Mouse (Mus musculus): ENCODE results near the gene Chchd3. TPM values are rescaled to one million over a fixed set of nuclear protein-coding genes. Genes with fewer than 3 reads are reported as not detected.

Chchd3 gene
- total RNA-seq (2021): 100 to 1,000 TPM; 444 to 445 TPM

DNA sequence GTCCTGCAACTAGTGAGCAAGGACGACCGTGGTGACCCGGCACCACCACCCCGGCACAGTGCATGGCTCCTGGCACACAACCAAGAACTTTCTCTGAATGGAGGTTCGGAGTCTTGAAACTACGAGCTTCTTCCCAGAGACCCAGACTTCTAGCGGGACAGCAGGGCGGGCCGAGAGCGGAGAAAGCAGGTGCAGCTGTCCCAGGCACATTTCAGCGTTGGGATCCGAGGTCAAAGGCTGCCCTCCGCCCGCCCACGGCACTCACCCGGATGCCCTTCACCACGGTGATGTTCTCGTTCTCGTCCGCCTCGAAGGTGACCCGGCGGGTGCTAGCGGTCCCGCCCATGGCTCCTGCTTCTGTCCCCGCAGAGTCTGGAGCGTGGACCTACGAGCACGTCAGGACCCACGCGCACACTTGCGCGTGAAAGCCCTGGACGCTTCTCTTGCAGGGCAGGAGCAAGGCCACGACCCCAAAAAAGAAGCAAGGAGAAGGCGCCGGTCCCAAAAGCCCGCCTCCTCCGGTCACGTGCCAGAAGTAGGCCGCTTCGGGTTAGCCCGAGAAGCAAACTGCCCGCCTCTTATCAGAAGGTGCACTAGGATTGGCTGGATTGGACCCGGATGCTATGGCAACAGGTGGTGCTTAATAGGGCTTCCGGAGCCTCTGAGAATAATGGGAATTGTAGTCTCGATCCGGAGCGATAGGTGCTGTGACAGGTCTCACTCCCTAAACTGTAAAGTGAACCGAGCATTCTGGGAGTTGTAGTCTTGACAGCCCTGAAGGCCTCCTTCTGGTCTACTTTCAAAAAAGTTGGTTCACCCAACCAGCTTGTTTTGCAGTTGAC, at the start of gene Chchd3:
Chchd3 (minus strand) TSS at position 526 of the 842 bp plus-strand sequence.
- peak; percentile 99 for DNase-seq
- intact Hi-C loops (cut with DNase I): loop anchor here (5.0 kb wide), 2 partner anchors 78 to 133 kb away; no protein-coding TSS in a partner anchor

DNA sequence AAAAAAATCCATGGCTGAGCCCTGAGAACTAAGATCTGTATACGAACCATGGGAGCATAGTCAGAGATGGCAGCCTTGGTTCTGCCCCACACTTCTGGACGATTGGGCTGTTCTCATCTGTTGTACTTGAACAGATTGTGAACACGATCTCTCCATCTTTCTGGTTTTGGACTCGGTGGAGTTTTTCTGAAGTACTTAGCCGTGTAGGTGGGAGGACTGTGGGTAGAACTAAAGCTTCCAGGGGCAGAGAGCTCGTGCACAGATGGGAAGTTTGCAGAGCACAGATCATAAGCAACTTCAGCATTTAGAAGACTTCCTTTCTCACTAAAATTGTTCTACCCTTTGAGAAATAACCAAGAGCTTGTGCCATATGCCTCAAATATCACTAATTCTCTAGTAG, 44.6 kb upstream of the Chchd3 start:
- no peak for DNase-seq
- intact Hi-C loops (cut with DNase I): no loop called here

DNA sequence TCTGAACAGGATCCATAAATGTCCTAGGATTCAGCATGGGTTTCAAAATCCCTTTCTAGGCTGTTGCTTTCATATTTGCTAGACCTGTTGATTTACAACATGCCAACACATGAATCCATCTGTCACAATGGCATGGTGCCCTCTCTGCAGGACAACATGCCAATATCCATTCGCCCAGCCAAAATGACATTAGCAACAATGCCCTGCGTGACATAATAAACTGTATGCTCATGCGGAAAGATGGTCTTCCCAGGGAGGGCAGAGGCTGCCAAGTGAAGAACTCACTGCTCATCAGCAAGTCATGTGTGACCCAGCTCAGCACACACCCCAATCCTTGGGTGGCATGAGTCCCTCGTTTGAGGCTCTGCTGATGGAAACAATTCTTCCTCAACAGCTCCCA, 38.8 kb upstream of the Chchd3 start:
- intact Hi-C loops (cut with DNase I): no loop called here
- DNase-seq: no peak

DNA sequence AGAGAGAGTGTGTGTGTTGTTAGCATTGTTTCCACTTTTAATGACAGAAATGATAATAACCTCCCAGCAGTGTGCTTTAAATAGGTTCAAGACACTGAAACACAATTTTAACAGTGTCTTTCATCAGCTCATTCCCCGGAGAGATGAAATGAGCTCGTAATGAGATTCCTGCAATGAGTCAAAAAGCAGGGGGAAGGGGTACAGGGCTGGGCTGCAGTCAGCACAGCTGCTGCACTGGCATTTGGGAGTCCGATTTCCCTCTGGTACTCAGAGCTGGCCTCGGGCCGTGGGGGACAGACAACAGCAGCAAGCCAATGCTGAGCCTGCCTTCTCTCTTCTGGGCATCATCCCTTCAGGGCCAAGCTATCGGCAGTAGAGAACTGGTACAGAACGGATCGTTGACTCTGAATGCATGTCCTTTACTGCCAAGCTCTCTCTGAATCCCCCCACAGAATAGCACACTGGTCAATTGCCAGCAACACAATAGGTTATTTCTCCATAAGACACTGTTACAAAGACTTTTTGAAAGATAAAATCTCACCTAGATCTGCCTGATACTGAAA, 34.7 kb upstream of the Chchd3 start:
- DNase-seq: no peak
- intact Hi-C loops (cut with DNase I): no loop called here

DNA sequence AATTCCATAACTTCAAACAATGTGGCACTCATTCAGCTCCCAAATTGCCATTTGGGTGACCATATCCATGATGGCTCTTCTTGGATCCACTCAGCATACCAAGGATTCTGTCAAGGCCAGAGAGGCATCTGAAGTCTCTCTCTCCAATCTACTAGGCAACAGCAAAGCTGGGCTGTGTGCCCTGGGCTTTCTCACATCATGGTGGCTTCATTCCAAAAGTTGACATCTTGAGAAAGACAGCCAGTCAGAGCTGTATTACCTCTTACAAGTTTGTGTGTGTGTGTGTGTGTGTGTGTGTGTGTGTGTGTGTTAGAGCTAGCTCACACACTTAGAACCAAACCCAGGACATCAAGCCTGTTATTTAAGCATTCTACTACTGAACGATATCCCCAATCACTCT, 20.1 kb upstream of the Chchd3 start:
- intact Hi-C loops (cut with DNase I): no loop called here
- DNase-seq: no peak

DNA sequence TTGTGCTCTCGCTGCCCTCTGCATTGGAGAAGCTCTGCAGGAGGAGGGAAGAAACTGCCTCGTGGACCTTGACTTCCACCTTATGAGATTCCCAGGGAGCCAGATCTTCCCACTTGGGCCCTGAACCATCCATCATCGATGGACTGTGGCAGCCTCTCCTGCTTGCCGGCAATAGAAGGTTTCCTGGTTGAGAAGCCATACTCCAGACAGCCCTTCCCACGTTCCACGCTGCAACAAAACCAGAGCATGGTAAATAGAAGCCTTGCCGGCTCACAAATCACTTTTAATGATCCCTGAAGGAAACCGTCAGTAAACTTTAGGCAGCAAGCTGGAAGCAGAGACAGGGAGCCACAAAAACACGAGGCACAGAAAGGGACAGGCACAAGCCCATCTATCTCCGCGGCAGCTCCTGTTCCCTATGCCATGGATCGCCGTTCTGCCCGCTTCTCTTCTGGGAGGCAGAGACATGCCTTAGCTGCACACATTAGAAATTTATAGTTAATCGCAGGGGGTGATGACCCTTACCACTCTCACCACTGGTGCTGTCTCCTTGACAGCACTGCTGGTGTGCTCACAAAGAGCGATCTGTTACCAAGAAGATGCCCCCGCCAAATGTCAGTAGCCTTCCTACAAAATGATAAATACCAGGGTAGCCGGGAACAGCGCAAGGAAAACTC, 18.3 kb upstream of the Chchd3 start:
- intact Hi-C loops (cut with DNase I): no loop called here
- no peak for DNase-seq

DNA sequence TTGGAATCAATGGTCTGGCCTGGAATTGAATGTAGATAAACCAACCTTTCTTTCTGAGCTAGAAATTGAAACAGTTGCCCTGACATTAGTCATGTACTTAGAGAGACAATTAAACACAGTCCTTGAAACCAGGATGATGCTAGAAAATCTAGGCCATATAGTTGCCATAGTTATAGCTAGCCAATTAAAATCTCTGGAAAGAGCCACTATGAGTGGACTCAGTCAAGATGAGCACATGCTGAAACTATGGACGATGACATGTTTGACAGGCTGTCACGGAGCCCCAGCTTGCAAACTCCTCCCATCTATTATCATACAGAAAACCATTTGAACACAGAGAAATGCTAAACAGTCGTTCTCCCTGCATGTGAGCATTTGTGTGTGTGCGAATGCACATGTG, 6.4 kb upstream of the Chchd3 start:
- intact Hi-C loops (cut with DNase I): no loop called here
- DNase-seq: no peak

DNA sequence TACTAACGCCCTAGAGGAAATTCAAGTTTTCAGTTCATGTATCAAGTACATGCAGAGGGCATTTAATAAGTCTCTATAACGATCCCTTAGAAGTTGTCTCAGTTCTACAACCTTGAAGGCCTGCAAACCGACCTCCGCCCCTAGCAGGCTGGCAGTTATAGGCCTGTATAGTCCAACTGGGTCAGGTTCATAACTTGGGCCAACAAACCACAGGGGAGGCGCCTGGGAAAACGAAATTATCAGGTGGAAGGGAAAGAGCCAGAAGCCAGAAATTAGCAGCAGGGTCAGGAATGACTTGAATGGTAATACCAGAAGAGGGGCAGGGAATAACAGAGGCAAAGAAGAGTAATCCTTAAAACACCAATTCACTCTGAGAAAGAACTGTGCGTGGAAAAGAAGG, 784 bp downstream of the Chchd3 start:
- intact Hi-C loops (cut with DNase I): loop anchor here (5.0 kb wide), 2 partner anchors 77 to 132 kb away; no protein-coding TSS in a partner anchor

DNA sequence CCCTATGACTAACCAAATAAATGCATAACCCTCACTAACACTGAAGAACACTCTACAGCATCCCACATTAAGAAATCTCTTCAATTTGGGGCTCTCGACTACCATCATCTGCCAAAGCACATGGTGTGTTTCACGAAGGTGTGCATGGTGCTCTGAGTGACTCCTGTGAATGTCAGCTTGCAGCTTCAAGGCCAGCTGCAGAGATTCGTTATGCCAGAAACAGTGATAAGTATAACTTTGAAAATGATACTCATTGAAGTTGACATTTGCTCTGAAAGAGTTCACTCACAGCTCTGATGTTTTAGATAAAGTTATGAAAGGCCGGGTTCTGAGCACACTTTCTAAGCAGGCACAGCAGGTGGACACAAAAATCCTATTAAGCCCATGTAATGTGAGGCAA, 3.7 kb downstream of the Chchd3 start:
- no peak for DNase-seq
- intact Hi-C loops (cut with DNase I): loop anchor here (5.0 kb wide), 2 partner anchors 74 to 129 kb away; no protein-coding TSS in a partner anchor

More for the DNA sequence above, 784 bp downstream of the Chchd3 start:
- peak; percentile 55 to 56 for DNase-seq

DNA sequence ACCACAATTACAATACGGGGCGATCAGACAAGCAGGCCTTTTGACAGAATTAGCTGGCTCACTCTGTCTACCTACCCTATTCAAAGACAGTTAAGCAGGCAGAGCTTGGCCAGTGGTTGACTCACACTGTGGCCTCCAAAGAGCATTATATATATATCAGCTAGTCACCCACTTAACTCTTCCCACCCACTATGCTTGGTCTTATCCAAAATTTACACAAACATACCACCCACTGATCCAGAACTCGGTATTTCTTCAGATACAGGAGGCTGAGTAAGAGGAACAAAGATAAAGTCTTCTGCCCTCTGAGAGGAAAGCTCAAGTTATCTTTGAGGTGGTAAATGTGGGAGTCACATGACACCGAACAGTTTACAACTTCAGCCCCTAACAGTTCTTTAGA, 4.4 kb downstream of the Chchd3 start:
- no peak for DNase-seq
- intact Hi-C loops (cut with DNase I): loop anchor here (5.0 kb wide), 2 partner anchors 73 to 128 kb away; no protein-coding TSS in a partner anchor

DNA sequence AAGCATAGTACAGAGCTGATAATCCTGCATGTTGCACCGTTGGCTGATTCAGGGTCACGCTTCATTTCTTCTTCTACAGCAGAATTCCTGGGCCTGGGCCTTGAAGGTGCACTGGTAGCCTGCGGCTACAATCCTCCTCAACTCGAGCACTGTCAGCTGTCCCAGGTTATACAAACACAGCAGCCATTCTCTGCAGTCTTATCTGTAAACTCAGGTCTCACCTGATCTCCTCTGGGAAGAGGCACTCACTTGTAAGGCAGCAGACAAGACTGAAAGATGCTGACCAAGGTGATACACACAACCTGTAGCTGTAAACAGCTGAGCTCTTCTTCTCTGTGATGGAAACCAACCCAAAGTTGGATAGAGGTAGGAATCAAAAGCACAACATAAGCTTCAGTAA, 5.1 kb downstream of the Chchd3 start:
- intact Hi-C loops (cut with DNase I): loop anchor here (5.0 kb wide), 2 partner anchors 73 to 128 kb away; no protein-coding TSS in a partner anchor
- no peak for DNase-seq

DNA sequence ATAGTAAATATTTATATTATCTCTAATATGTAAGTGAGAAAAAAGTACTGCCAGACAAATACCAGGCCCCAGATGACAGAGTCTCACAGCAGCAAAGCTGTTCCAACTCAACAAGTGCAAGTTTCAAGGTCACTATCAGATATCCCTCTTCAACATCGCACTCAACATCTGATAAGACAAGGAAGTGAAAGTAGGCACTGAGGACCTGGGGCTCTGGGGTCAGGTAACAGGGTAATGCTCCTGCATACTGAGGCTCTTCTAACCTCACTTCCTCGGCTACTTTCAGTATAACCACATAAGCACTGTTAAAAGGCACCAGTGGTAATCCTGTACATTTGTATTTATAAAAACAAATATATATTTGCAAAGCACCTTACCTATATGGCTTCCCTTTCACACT, 8.4 kb downstream of the Chchd3 start:
- intact Hi-C loops (cut with DNase I): no loop called here
- no peak for DNase-seq

DNA sequence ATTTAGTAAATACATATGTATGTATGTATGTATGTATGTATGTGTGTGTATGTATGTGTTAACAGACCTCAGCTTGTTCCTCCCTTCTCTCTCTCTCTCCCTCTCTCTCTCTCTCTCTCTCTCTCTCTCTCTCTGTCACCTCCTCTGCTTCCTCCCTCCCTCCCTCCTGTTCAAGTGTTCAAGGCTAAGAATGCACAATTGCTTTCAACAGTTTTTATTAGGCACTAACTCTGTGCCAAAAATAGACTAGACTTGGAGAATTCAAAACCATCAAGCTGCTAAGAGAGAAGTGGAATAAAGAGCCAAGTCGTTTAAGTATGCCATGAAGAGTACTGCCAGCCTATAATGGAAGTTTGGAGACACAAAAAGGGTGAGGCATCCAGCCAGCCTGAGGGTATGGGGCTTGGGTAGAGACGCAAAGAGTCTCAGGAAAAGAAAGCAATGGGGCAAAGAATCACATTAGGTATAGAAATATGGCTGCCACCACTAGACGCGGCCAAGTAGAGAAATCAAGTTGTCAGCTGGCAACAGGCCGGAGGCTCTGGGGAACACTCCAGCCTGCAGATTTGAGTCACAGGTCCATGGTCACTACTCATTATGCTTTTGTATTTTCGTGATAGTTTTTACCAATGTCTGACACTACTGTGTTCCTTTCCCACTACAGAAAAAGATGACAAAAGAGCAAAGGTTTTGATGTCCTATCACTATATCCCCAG, 10.2 kb downstream of the Chchd3 start:
- intact Hi-C loops (cut with DNase I): no loop called here
- peak; percentile 25 to 46 for DNase-seq

DNA sequence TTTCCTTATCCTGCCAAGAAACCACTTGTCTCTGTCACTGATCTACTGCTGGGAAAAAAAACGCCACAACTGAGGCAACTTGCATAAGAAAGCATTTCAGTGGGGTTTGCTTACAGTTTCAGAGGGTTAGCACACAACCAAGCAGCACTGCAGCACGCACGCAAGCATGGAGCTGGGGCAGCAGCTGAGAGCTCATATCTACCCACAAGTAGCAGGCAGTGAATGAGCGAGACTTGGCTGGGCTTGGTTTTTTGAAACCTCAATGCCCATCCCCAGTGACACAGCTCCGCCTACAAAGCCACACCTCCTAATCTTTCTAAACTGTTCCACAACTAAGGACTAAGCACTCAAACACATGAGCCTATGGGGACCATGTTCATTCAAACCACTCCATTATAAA, 16.6 kb downstream of the Chchd3 start:
- intact Hi-C loops (cut with DNase I): no loop called here
- no peak for DNase-seq

DNA sequence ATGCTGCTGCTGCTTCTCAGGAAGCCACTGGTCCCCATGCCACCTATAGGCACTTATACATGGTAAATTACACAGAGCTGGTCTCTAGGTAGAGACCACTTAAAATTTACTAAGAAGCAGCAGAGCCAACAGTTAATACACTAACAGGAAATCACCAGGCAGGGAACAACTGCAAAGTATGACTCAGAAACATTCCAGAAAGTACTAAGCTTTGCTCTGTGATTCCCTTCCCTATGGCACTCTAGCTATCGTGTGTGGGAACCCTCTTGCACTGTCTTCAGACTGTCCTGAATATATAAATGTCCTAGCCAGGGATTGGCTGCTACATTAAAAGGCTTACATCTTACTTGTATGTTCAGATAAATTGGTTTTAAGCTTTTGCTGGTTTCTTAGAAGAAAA, 17.2 kb downstream of the Chchd3 start:
- no peak for DNase-seq
- intact Hi-C loops (cut with DNase I): no loop called here

DNA sequence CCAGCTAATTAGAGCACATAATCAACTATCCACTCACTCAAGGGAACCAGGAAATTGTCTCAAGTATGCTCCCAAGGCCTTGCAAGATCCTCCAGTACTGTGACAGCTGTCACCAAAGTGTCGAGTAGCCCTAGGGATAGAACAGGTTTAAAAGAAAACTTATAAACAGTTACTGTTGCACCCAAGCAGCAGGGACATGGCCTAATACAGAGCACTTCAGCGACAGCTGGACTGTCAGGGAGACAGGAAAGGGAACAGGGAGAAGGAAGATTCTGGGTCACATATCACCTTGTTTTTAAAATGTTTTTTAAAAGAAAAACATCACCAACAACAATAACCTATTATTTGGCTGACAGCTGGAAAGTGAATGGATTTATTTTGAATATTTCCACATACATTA, 18.1 kb downstream of the Chchd3 start:
- intact Hi-C loops (cut with DNase I): no loop called here
- no peak for DNase-seq

DNA sequence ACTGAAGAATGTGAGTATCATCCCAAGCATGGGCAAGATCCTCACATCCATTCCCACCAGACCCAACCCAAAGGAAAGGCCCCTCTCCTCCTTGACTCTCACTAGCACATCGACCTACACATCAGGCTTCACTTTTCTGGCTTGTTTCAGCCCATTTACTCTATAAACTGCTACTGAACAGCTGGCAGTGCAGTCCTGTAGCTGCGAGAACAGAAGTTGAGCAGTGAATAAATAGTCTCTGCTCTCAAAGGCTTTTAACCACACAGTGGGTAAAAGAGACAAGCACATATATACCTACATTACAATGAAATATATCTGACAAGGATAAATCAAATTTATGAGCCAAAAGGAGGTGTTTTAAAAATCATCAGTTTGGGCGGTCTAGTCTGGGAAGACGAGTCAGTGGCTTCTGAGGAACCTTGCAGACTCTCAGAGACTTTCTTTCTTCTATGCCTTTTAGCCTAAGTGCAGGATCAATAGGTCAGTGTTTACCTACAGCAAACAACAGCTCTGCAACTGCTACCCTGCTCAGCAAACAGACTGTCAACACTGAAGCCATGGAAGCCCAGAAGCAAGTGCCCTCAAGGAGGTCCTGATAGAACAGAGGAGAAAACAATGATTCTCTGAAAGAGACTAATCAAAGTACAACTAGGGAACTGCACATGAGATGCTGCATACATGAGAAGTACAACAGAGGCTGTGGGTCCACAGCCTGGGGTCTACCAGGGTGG, 19.5 kb downstream of the Chchd3 start:
- no peak for DNase-seq
- intact Hi-C loops (cut with DNase I): no loop called here

DNA sequence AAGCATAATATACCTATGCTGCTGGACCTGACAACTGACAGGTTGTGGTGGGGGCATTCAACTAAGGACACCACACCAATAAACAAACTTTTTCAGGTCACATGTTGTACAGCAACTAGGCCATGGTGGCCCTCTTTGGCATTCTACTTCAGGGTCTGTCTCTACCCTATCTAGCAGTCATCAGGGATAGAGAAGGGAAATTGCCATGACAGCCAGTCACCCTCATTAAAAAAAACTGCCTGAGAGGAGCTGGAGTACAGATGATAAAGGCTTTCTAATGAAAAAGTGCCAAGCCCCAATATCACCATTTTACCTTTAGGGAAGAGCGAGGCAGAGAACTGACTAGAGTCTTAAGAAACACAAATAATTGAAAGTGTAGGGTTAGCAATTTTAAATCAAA, 27.5 kb downstream of the Chchd3 start:
- no peak for DNase-seq
- intact Hi-C loops (cut with DNase I): no loop called here

DNA sequence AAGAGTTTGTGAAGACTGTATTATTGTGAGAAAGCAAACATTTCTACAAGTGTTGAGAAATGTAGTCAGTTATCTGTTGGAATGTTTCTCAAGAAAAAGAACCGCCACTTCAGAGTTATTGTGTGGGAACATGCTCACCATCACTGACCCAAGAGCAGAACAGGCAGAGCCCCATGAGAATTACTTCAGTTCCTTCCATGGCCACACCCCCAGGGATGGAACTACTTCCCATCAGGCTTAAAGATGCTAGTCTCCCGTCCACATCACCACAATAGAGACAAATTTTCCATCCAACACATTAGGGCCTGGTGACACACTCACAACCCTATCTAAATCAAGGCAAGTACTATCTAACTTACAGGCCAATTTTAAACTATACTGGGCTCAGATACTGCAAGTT, 28.4 kb downstream of the Chchd3 start:
- intact Hi-C loops (cut with DNase I): no loop called here
- no peak for DNase-seq

DNA sequence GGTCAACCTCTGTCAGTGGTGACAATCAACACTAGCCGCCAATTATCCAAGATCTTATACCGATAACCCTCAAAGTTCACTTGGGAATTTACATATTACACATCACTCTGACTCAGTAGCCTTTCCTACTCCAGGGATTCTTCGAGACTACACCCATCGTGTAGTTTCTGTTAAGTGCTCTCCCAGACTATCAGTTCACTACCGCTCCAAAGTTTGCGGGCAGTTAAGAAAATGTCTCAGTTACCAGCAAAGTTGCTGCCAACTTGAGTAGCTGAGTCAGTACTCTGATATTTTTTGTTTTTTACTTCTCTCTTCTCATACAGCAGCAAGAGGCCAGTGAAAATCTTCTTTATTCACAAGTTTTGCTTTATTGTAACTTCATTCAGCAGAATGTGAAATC, 31.8 kb downstream of the Chchd3 start:
- intact Hi-C loops (cut with DNase I): no loop called here
- DNase-seq: no peak

Measured in heart, postnatal 10 days (tissue).